Mouse (Mus musculus) ES-Bruce4 (cell line): ENCODE results near the gene Luzp1.

Source experiments
- CTCF ChIP-seq: IDR thresholded peaks from one replicate; pipeline ENCODE4 v1.8.1; 2011; ENCODE audit warnings: low read depth, low read length
- EP300 ChIP-seq: IDR thresholded peaks from 2 replicates; pipeline ENCODE4 v1.6.1; 2011; ENCODE audit warnings: low read depth, low read length; ENCODE audit not compliant: insufficient read depth
- POLR2A ChIP-seq: IDR thresholded peaks from one replicate; pipeline ENCODE4 v1.8.1; 2011; ENCODE audit warnings: low read length; ENCODE audit not compliant: insufficient read depth

- no peak for TF ChIP-seq EP300
- TF ChIP-seq CTCF = no peak
- no peak for TF ChIP-seq POLR2A
These were observed 38.8 kb upstream of the Luzp1 start for GRCm38 (mm10) chr4:136430609-136431375.
